Mouse (Mus musculus): ENCODE data around the gene Lypla2.

- TF ChIP-seq CTCF (IDR thresholded peaks at IDR 0.05; ENCODE audit: control insufficient read depth, insufficient read depth, low read length) (no peak), POLR2A (IDR thresholded peaks at IDR 0.05; ENCODE audit: borderline replicate concordance, control insufficient read depth, low read depth, low read length) (no peak)
Observed at GRCm38 (mm10) chr4:135986301-135986942, 14.0 kb upstream of the Lypla2 start.

Data from bone marrow, adult 2 months (tissue).